Mouse (Mus musculus) heart, embryonic 11.5 days (tissue): Measurements from ENCODE around the gene Ttc1. TPM values are rescaled to one million over a fixed set of nuclear protein-coding genes. Genes with fewer than 3 reads are reported as not detected.

ENCODE experiments used
- ATAC-seq: fragments of 200-750 bp; cut with Nextera tagmentation; replicated peaks from 2 replicates; pipeline ENCODE4 v1.8.0; 2017; ENCODE audit warnings: moderate library complexity; ENCODE audit not compliant: insufficient number of reproducible peaks, low FRiP score, low TSS enrichment
- H3K27ac ChIP-seq: fragments of 300-500 bp; sonication (generic); 2 replicates; pipeline ENCODE4 v1.5.1; 2014; ENCODE audit warnings: mild to moderate bottlenecking, low read depth, low read length
- H3K27me3 ChIP-seq: fragments of 300-500 bp; sonication (generic); 2 replicates; pipeline ENCODE4 v1.6.1; 2014; ENCODE audit warnings: mild to moderate bottlenecking, low read length, mixed read lengths; ENCODE audit not compliant: control insufficient read depth, insufficient read depth
- H3K36me3 ChIP-seq: fragments of 300-500 bp; sonication (generic); 2 replicates; pipeline ENCODE4 v1.6.1; 2014; ENCODE audit warnings: mild to moderate bottlenecking, low read length, moderate library complexity, mixed read lengths; ENCODE audit not compliant: control insufficient read depth, insufficient read depth
- H3K4me1 ChIP-seq: fragments of 300-500 bp; sonication (generic); 2 replicates; pipeline ENCODE4 v1.6.1; 2014; ENCODE audit warnings: low read length; ENCODE audit not compliant: control insufficient read depth, insufficient read depth
- H3K4me2 ChIP-seq: fragments of 300-500 bp; sonication (generic); 2 replicates; pipeline ENCODE4 v1.6.1; 2014; ENCODE audit warnings: mild to moderate bottlenecking, moderate library complexity
- H3K4me3 ChIP-seq: fragments of 300-500 bp; sonication (generic); 2 replicates; pipeline ENCODE4 v1.5.1; 2014; ENCODE audit warnings: low read depth, low read length
- H3K9ac ChIP-seq: fragments of 300-500 bp; sonication (generic); 2 replicates; pipeline ENCODE4 v1.6.1; 2014; ENCODE audit warnings: mild to moderate bottlenecking, low read depth, low read length, moderate library complexity
- H3K9me3 ChIP-seq: fragments of 300-500 bp; sonication (generic); replicated peaks from 2 replicates; pipeline ENCODE4 v1.6.1; 2016; ENCODE audit warnings: low read length; ENCODE audit not compliant: control insufficient read depth
- WGBS: fragments of 180-500 bp; shearing (Covaris S2); extraction: QIAGEN DNeasy Blood & Tissue Kit; methylation state at CpG from one replicate; pipeline ENCODE4 v1.1.7; 2014; ENCODE audit not compliant: insufficient replicate concordance; 5-methylcytosine and 5-hydroxymethylcytosine counted together
- polyA plus RNA-seq: library from polyadenylated mRNA; unstranded; fragments of >200 nt; fragmentation: Nextera tagmentation; extraction: Ambion mirVana; gene quantifications from 2 replicates; pipeline ENCODE4 v1.2.1, GENCODE M21; 2014

The Ttc1 gene
- polyA plus RNA-seq, 1 experiment from 2014 or later: 58.8 TPM

DNA sequence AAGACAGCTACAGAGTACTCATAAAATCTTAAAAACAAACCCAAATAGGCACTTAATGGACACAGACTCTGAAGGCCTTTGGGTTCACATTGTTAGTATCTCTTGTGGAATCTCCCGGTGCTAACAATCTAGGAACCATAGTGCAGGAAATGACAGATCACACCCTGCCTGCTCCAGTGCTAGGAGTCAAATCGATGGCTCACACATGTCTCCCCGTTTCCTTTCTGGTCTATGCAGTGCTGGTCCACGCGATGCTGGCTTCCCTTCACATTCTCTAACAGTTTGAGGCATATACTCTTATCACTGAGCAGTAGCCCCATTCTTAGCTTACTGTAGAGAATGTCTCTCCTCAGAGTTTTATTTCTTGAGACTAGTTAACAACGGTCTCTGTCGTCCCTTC is 20.0 kb downstream of the Ttc1 start:
- Histone ChIP-seq H3K36me3 (peaks cover 6% of the 10 kb centered on the region; the same call in 1 of the 2 replicates), H3K9ac (no peak overlapping the region), H3K4me1 (no peaks in the 10 kb centered on the region), H3K9me3 (no peaks in the 10 kb centered on the region), H3K4me3 (no peak overlapping the region), H3K4me2 (no peak overlapping the region), H3K27me3 (no peaks in the 10 kb centered on the region), H3K27ac (no peak overlapping the region)
- ATAC-seq: no peak
- WGBS: 59% methylated on average over 7 of the region's 7 CpGs

- Histone ChIP-seq H3K4me1 (peaks cover 5% of the 10 kb centered on the region; the same call in 1 of the 2 replicates), H3K4me2 (no peak overlapping the region), H3K36me3 (peaks cover 2% of the 10 kb centered on the region; the same call in 1 of the 2 replicates), H3K27me3 (no peaks in the 10 kb centered on the region), H3K9me3 (no peaks in the 10 kb centered on the region), H3K4me3 (no peak overlapping the region), H3K9ac (no peak overlapping the region), H3K27ac (no peak overlapping the region)
- 85% methylated on average over 3 of the region's 3 CpGs for WGBS
- ATAC-seq: no peak
These were observed 24.4 kb downstream of the Ttc1 start for GRCm38 (mm10) chr11:43723411-43723810.

GRCm38 (mm10) chr11:43712178-43712577 is 35.6 kb downstream of the Ttc1 start:
- WGBS: 87% methylated on average over 4 of the region's 4 CpGs
- H3K4me1 ChIP-seq: 0 out of 2 replicates have a peak, but pooled peaks cover 3% of the 10 kb centered on the region
- H3K4me3 ChIP-seq: no peak overlapping the region
- H3K4me2 ChIP-seq: no peak overlapping the region
- H3K27ac ChIP-seq: no peak overlapping the region
- no peak for ATAC-seq
- H3K9me3 ChIP-seq: no peaks in the 10 kb centered on the region
- peaks cover 4% of the 10 kb centered on the region for H3K36me3 ChIP-seq
- no peak overlapping the region for H3K9ac ChIP-seq
- no peaks in the 10 kb centered on the region for H3K27me3 ChIP-seq

GRCm38 (mm10) chr11:43708409-43708808 is 39.4 kb downstream of the Ttc1 start:
- no peak for ATAC-seq
- no peak overlapping the region for H3K4me2 ChIP-seq
- H3K4me1 ChIP-seq: 0 out of 2 replicates have a peak, but pooled peaks cover 3% of the 10 kb centered on the region
- H3K27me3 ChIP-seq: no peaks in the 10 kb centered on the region
- WGBS: 63% methylated on average over 2 of the region's 2 CpGs
- no peaks in the 10 kb centered on the region for H3K9me3 ChIP-seq
- no peak overlapping the region for H3K4me3 ChIP-seq
- no peak overlapping the region for H3K27ac ChIP-seq
- peaks cover 5% of the 10 kb centered on the region; the same call in 1 of the 2 replicates for H3K36me3 ChIP-seq
- H3K9ac ChIP-seq: no peak overlapping the region

DNA sequence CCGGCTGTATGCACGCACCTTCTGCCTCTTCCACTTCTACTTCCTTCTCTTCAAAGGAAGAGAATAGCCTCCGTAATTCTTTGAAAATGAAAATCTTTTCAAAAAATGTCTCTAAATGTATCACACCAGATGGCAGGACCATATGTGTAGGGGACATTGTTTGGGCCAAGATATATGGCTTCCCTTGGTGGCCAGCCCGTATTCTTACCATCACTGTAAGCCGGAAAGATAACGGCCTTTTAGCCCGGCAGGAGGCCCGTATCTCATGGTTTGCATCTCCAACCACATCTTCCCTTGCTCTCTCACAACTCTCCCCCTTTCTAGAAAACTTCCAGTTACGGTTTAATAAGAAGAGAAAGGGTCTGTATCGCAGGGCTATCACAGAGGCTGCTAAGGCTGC is 42.1 kb downstream of the Ttc1 start:
- Histone ChIP-seq H3K4me3 (no peak overlapping the region), H3K9me3 (no peaks in the 10 kb centered on the region), H3K4me2 (no peak overlapping the region), H3K9ac (no peak overlapping the region), H3K27me3 (no peaks in the 10 kb centered on the region), H3K36me3 (peaks cover 9% of the 10 kb centered on the region; the same call in 1 of the 2 replicates), H3K4me1 (0 out of 2 replicates have a peak, but pooled peaks cover 3% of the 10 kb centered on the region), H3K27ac (no peak overlapping the region)
- ATAC-seq: no peak
- 90% methylated on average over 10 of the region's 10 CpGs for WGBS

GRCm38 (mm10) chr11:43703552-43703951 is 44.3 kb downstream of the Ttc1 start:
- 87% methylated on average over 1 of the region's 1 CpGs for WGBS
- no peaks in the 10 kb centered on the region for H3K27me3 ChIP-seq
- no peak for ATAC-seq
- no peak overlapping the region for H3K27ac ChIP-seq
- H3K4me3 ChIP-seq: no peak overlapping the region
- no peak overlapping the region for H3K9ac ChIP-seq
- H3K36me3 ChIP-seq: peaks cover 12% of the 10 kb centered on the region
- no peak overlapping the region for H3K4me2 ChIP-seq
- no peaks in the 10 kb centered on the region for H3K9me3 ChIP-seq
- 0 out of 2 replicates have a peak, but pooled peaks cover 3% of the 10 kb centered on the region for H3K4me1 ChIP-seq

DNA sequence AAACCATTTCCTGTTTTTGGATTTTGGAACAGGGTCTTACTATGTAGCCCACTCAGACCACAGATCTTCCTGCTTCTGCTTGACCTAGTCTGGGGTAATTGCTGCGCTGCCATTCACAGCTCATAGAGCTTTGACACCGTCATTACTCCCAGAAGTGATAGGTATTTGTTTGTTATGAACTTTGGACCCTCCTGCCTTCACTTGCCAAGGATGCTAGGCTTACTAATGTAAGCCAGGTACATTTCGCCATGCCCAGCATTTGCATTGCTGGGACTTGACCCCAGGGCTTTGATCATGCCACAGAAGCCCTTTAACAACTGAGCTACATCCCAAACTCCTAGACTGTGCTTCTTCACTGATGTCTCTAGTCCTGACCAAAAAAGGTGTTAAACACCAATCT is 47.5 kb downstream of the Ttc1 start:
- Histone ChIP-seq H3K4me3 (no peak overlapping the region), H3K27ac (no peak overlapping the region), H3K4me1 (no peaks in the 10 kb centered on the region), H3K9ac (no peak overlapping the region), H3K27me3 (no peaks in the 10 kb centered on the region), H3K36me3 (peaks cover 15% of the 10 kb centered on the region), H3K9me3 (no peaks in the 10 kb centered on the region), H3K4me2 (no peak overlapping the region)
- ATAC-seq: no peak
- 87% methylated on average over 3 of the region's 3 CpGs for WGBS

DNA sequence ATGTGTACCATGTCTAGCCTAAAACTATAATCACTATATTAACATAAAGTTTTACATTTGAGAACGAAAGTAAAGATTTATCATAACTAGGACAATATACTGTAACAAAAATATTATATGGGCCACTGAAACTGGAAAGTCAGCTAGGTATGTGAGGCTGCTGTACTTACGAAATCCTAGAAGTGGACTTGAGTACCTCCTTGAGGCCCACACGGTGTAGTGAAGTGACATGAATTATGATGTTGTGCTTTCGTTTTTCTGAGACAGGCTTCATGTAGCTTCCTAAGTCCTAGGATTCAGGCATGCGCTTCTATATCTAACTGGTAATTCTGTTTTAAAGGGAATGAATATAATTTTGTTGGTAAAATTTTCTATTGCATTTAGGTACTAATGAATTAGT is 49.2 kb downstream of the Ttc1 start:
- WGBS: 85% methylated on average over 5 of the region's 5 CpGs
- Histone ChIP-seq H3K9ac (no peak overlapping the region), H3K4me3 (no peak overlapping the region), H3K4me2 (no peak overlapping the region), H3K36me3 (peaks cover 13% of the 10 kb centered on the region), H3K27ac (no peak overlapping the region), H3K27me3 (no peaks in the 10 kb centered on the region), H3K9me3 (no peaks in the 10 kb centered on the region), H3K4me1 (no peaks in the 10 kb centered on the region)
- no peak for ATAC-seq

DNA sequence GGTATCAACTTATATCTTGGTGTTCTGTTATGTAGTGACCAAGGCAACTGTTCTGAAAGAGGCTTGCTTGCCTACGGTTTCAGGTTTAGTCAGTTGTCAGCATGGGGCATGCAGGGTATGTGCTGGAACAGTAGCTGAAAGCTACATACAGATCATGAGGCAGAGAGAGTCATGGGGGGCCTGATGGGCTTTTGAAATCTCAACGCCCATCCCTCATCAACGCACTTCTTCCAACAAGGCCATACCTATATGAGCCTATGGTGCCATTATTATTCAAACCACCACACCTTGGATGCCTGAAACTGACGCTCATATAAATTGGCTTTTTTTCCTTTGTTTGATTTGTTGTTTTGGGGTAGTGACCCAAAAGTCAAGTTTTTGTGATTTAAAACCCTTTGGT is 51.2 kb downstream of the Ttc1 start:
- H3K9me3 ChIP-seq: no peaks in the 10 kb centered on the region
- H3K4me2 ChIP-seq: no peak overlapping the region
- no peak overlapping the region for H3K4me3 ChIP-seq
- H3K9ac ChIP-seq: no peak overlapping the region
- ATAC-seq: no peak
- 90% methylated on average over 4 of the region's 4 CpGs for WGBS
- H3K27me3 ChIP-seq: no peaks in the 10 kb centered on the region
- H3K36me3 ChIP-seq: peaks cover 17% of the 10 kb centered on the region
- H3K4me1 ChIP-seq: no peaks in the 10 kb centered on the region
- no peak overlapping the region for H3K27ac ChIP-seq
